Mouse (Mus musculus) retina, postnatal 7 days (tissue): ENCODE measurements around the gene Btbd35f18.
"Not testable (repeated sequence)": the region's sequence is repeated elsewhere in the genome, so short reads cannot be mapped to it uniquely, and the experiment has no call there.

Experiments
- DNase-seq: peaks from one replicate; pipeline ENCODE4 v3.0.0-alpha.2; 2012; ENCODE audit warnings: low read depth, low spot score

Gene Btbd35f18

DNA sequence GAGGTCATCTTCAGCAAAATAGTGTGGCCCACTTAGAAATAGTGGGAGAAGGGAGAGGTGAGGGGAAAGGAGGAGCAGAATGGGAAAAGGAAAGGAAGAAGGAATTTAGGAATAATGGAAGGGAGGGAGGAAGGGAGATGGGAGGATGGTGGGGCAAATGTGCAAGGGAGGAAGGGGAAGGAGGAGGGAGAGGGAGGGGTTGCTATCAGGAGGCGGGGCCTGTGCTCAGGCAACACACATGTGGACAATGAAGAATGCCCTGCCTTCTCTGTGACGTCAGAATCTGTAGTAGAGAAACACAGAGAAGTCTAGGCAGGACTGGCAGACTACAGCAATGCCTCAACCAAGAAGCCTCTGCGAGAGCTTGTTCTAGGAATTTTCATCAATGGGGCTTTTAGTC, at the start of gene Btbd35f18:
Gene Btbd35f18, plus strand, starts transcription at position 301 of the 400 bp plus-strand sequence.
- DNase-seq = not testable (repeated sequence)
